In genomic region chr6:119477686-119478310, GRCm38 (mm10) we compare ENCODE assay signal across 9 mouse cellular contexts. TPM values are rescaled to one million over a fixed set of nuclear protein-coding genes. Genes with fewer than 3 reads are reported as not detected.
DNase-seq lines count a peak whose midpoint lies in the region; ATAC-seq and TF ChIP-seq lines count a peak whose summit lies in the region.
"Had no signal": no experiment of that assay in that cellular context is flagged by ENCODE, and none has a peak within 500 bp of the region (broad histone marks: within the 10 kb centered on the region; RNA-seq: fewer than 3 reads in every experiment).

No protein-coding gene starts in this region.

- H3K9ac ChIP-seq in hindbrain, embryonic 11.5 days (ENCODE audit: low read depth, low read length): no peak overlapping the region; the same call in 1 of the 2 replicates
- no peak overlapping the region for H3K9ac ChIP-seq in hindbrain, embryonic 16.5 days (ENCODE audit: low read depth, low read length)
- no peak overlapping the region for H3K9ac ChIP-seq in midbrain, embryonic 14.5 days (replicated peaks; ENCODE audit: low read length)
- no peak overlapping the region for H3K9ac ChIP-seq in midbrain, embryonic 15.5 days
- H3K9ac ChIP-seq in intestine, postnatal 0 days (ENCODE audit: low read depth, low read length): no peak overlapping the region
- H3K9ac ChIP-seq in stomach, postnatal 0 days (ENCODE audit: low read length): no peak overlapping the region

- TF ChIP-seq EP300 in stomach, postnatal 0 days (optimal IDR thresholded peaks at IDR 0.05): no peak

- WGBS in hindbrain, embryonic 11.5 days: 64% methylated on average over 13 of the region's 13 CpGs
- 53% methylated on average over 13 of the region's 13 CpGs for WGBS in hindbrain, embryonic 16.5 days
- WGBS in midbrain, embryonic 14.5 days: 62% methylated on average over 13 of the region's 13 CpGs
- WGBS in midbrain, embryonic 15.5 days: 55% methylated on average over 13 of the region's 13 CpGs
- 20% methylated on average over 13 of the region's 13 CpGs for WGBS in intestine, postnatal 0 days
- WGBS in stomach, postnatal 0 days: 18% methylated on average over 13 of the region's 13 CpGs

- ATAC-seq in hindbrain, embryonic 11.5 days (ENCODE audit: low FRiP score): no peak
- ATAC-seq in hindbrain, embryonic 16.5 days: no peak
- no peak for ATAC-seq in midbrain, embryonic 14.5 days (ENCODE audit: low FRiP score, low TSS enrichment)
- no peak for ATAC-seq in midbrain, embryonic 15.5 days (replicated peaks)
- no peak for ATAC-seq in intestine, postnatal 0 days
- no peak for ATAC-seq in stomach, postnatal 0 days (ENCODE audit: low FRiP score, low TSS enrichment)
- ATAC-seq: Patski had no signal

- peaks cover 4% of the 10 kb centered on the region; the same call in 1 of the 2 replicates for H3K4me1 ChIP-seq in hindbrain, embryonic 11.5 days (replicated peaks; ENCODE audit: control insufficient read depth, insufficient read depth, low read length)
- peaks cover 14% of the 10 kb centered on the region for H3K4me1 ChIP-seq in hindbrain, embryonic 16.5 days (ENCODE audit: control insufficient read depth, insufficient read depth, low read depth, low read length)
- peaks cover 14% of the 10 kb centered on the region for H3K4me1 ChIP-seq in midbrain, embryonic 14.5 days (ENCODE audit: control insufficient read depth, insufficient read depth, low read length)
- peaks cover 29% of the 10 kb centered on the region for H3K4me1 ChIP-seq in midbrain, embryonic 15.5 days
- H3K4me1 ChIP-seq in intestine, postnatal 0 days (replicated peaks; ENCODE audit: control insufficient read depth, insufficient read depth, low read length): peaks cover 12% of the 10 kb centered on the region
- H3K4me1 ChIP-seq in stomach, postnatal 0 days (replicated peaks; ENCODE audit: control insufficient read depth, insufficient read depth): peaks cover 14% of the 10 kb centered on the region; the same call in 1 of the 2 replicates

- DNase-seq in hindbrain, embryonic 11.5 days (ENCODE audit: low spot score): no peak
- no peak for DNase-seq in midbrain, embryonic 14.5 days
- DNase-seq in stomach, postnatal 0 days (ENCODE audit: low spot score): no peak
- DNase-seq in spleen, postnatal 36 days (ENCODE audit: low spot score in 2 of 2): no peak
- no peak for DNase-seq in cerebellum, postnatal 25 days

- H3K27ac ChIP-seq in hindbrain, embryonic 11.5 days (ENCODE audit: low read depth, low read length): no peak overlapping the region
- no peak overlapping the region for H3K27ac ChIP-seq in hindbrain, embryonic 16.5 days (ENCODE audit: low read depth, low read length)
- no peak overlapping the region for H3K27ac ChIP-seq in midbrain, embryonic 14.5 days (replicated peaks; ENCODE audit: low read depth, low read length)
- H3K27ac ChIP-seq in midbrain, embryonic 15.5 days: no peak overlapping the region
- H3K27ac ChIP-seq in intestine, postnatal 0 days (ENCODE audit: low read depth, low read length): no peak overlapping the region
- H3K27ac ChIP-seq in stomach, postnatal 0 days (replicated peaks): 0 out of 2 replicates have a peak overlapping the region, but pooled peaks have one; percentile 14

- no peaks in the 10 kb centered on the region for H3K36me3 ChIP-seq in hindbrain, embryonic 11.5 days (ENCODE audit: control insufficient read depth, insufficient read depth, low read length)
- no peaks in the 10 kb centered on the region for H3K36me3 ChIP-seq in hindbrain, embryonic 16.5 days (ENCODE audit: control insufficient read depth, insufficient read depth, low read length)
- H3K36me3 ChIP-seq in midbrain, embryonic 14.5 days (ENCODE audit: control insufficient read depth, insufficient read depth, low read length): peaks cover 8% of the 10 kb centered on the region; the same call in 1 of the 2 replicates
- no peaks in the 10 kb centered on the region for H3K36me3 ChIP-seq in midbrain, embryonic 15.5 days (replicated peaks)
- H3K36me3 ChIP-seq in intestine, postnatal 0 days (ENCODE audit: control insufficient read depth, insufficient read depth): 0 out of 2 replicates have a peak, but pooled peaks cover 5% of the 10 kb centered on the region
- H3K36me3 ChIP-seq in stomach, postnatal 0 days (ENCODE audit: control insufficient read depth, insufficient read depth, low read length): no peaks in the 10 kb centered on the region

- no peak overlapping the region for H3K4me3 ChIP-seq in hindbrain, embryonic 11.5 days (ENCODE audit: low read depth, low read length)
- H3K4me3 ChIP-seq in hindbrain, embryonic 16.5 days (ENCODE audit: low read length): no peak overlapping the region
- H3K4me3 ChIP-seq in midbrain, embryonic 14.5 days (replicated peaks; ENCODE audit: low read depth, low read length): 0 out of 2 replicates have a peak overlapping the region, but pooled peaks have one; percentile 7
- H3K4me3 ChIP-seq in midbrain, embryonic 15.5 days: no peak overlapping the region
- no peak overlapping the region for H3K4me3 ChIP-seq in intestine, postnatal 0 days (ENCODE audit: low read depth, low read length)
- no peak overlapping the region for H3K4me3 ChIP-seq in stomach, postnatal 0 days (ENCODE audit: low read depth, low read length)

- TF ChIP-seq CTCF in intestine, postnatal 0 days (IDR thresholded peaks at IDR 0.05; ENCODE audit: low read depth): no peak
- TF ChIP-seq CTCF in stomach, postnatal 0 days (IDR thresholded peaks at IDR 0.05; ENCODE audit: low read depth): no peak

- H3K4me2 ChIP-seq in hindbrain, embryonic 11.5 days (replicated peaks; ENCODE audit: low read depth, low read length): peak overlapping the region; percentile 65; the same call in 1 of the 2 replicates
- no peak overlapping the region for H3K4me2 ChIP-seq in hindbrain, embryonic 16.5 days (ENCODE audit: low read length)
- no peak overlapping the region for H3K4me2 ChIP-seq in midbrain, embryonic 14.5 days (ENCODE audit: low read length)
- no peak overlapping the region for H3K4me2 ChIP-seq in midbrain, embryonic 15.5 days
- peak overlapping the region; percentile 98 for H3K4me2 ChIP-seq in intestine, postnatal 0 days (replicated peaks; ENCODE audit: low read depth)
- no peak overlapping the region for H3K4me2 ChIP-seq in stomach, postnatal 0 days (replicated peaks; ENCODE audit: low read depth)

- H3K9me3 ChIP-seq in hindbrain, embryonic 11.5 days (ENCODE audit: control insufficient read depth, low read length): no peaks in the 10 kb centered on the region
- no peaks in the 10 kb centered on the region for H3K9me3 ChIP-seq in hindbrain, embryonic 16.5 days (ENCODE audit: control insufficient read depth, low read length)
- H3K9me3 ChIP-seq in midbrain, embryonic 14.5 days (ENCODE audit: control insufficient read depth, low read length): no peaks in the 10 kb centered on the region
- no peaks in the 10 kb centered on the region for H3K9me3 ChIP-seq in midbrain, embryonic 15.5 days
- no peaks in the 10 kb centered on the region for H3K9me3 ChIP-seq in intestine, postnatal 0 days (ENCODE audit: control insufficient read depth)
- no peaks in the 10 kb centered on the region for H3K9me3 ChIP-seq in stomach, postnatal 0 days (ENCODE audit: control insufficient read depth, low read length)

- no peaks in the 10 kb centered on the region for H3K27me3 ChIP-seq in hindbrain, embryonic 11.5 days (ENCODE audit: control insufficient read depth, insufficient read depth, low read length)
- no peaks in the 10 kb centered on the region for H3K27me3 ChIP-seq in hindbrain, embryonic 16.5 days (replicated peaks; ENCODE audit: control insufficient read depth, insufficient read depth, low read length)
- no peaks in the 10 kb centered on the region for H3K27me3 ChIP-seq in midbrain, embryonic 14.5 days (ENCODE audit: control insufficient read depth, insufficient read depth, low read length)
- no peaks in the 10 kb centered on the region for H3K27me3 ChIP-seq in midbrain, embryonic 15.5 days (replicated peaks)
- H3K27me3 ChIP-seq in intestine, postnatal 0 days (replicated peaks; ENCODE audit: control insufficient read depth, insufficient read depth, low read length): no peaks in the 10 kb centered on the region
- no peaks in the 10 kb centered on the region for H3K27me3 ChIP-seq in stomach, postnatal 0 days (ENCODE audit: control insufficient read depth, insufficient read depth, low read length)
- H3K27me3 ChIP-seq: Patski had no signal

RNA-seq across cellular contexts. Expression of gene Fbxl14, which starts 1.7 kb away (rescaled TPM):
- 5.8 and 7.0 TPM in 2 replicates for polyA plus RNA-seq in hindbrain, embryonic 11.5 days (2014; fragmentation: Nextera tagmentation; extraction: Ambion mirVana)
- polyA plus RNA-seq in hindbrain, embryonic 16.5 days (2015; fragmentation: Nextera tagmentation; extraction: Ambion mirVana): 1.9 and 2.1 TPM in 2 replicates
- polyA plus RNA-seq in midbrain, embryonic 14.5 days (2014; fragmentation: Nextera tagmentation; extraction: Ambion mirVana): 5.5 and 5.6 TPM in 2 replicates
- polyA plus RNA-seq in midbrain, embryonic 15.5 days (2015; fragmentation: Nextera tagmentation; extraction: Ambion mirVana): 2.4 and 2.5 TPM in 2 replicates
- 4.0 and 4.4 TPM in 2 replicates for polyA plus RNA-seq in intestine, postnatal 0 days (2015; fragmentation: Nextera tagmentation; extraction: Ambion mirVana)
- polyA plus RNA-seq in stomach, postnatal 0 days (2015; fragmentation: Nextera tagmentation; extraction: Ambion mirVana): 2.9 TPM in 2 replicates

Comparison
In these comparisons a context has a peak if more than half of its experiments do, and no peak if none do; other contexts are left out.
1. H3K4me2 ChIP-seq: peak in hindbrain, embryonic 11.5 days (single experiment) and intestine, postnatal 0 days (single experiment); none in hindbrain, embryonic 16.5 days (single experiment), midbrain, embryonic 14.5 days (single experiment), midbrain, embryonic 15.5 days (single experiment) and stomach, postnatal 0 days (single experiment).